Mouse (Mus musculus) adrenal gland, postnatal 4 days (tissue): Measurements from ENCODE around the gene Cd59b. TPM values are rescaled to one million over a fixed set of nuclear protein-coding genes. Genes with fewer than 3 reads are reported as not detected.
"Not testable (repeated sequence)": the region's sequence is repeated elsewhere in the genome, so short reads cannot be mapped to it uniquely, and the experiment has no call there.

Experiments used
- DNase-seq, 2 experiments: peaks; one replicate each; pipeline ENCODE4 v3.0.0; 2021 to 2022; ENCODE audit warnings: low spot score in 2 of 2, mixed read lengths in 2 of 2
- total RNA-seq, 2 experiments: library from RNA; stranded (reverse); gene quantifications; 2 replicates each; pipeline ENCODE4 v1.2.3; 2021

Cd59b gene
- total RNA-seq, 2 experiments from 2014 or later: 1.9 to 3.1 TPM

- DNase-seq: no peak
These were observed 5.5 kb upstream of the Cd59b start for GRCm38 (mm10) chr2:104064152-104064551.

- not testable (repeated sequence) for DNase-seq
These were observed 4.1 kb upstream of the Cd59b start, which contains the start of gene Gm10912 for GRCm38 (mm10) chr2:104065526-104065925. Gm10912 (plus strand) TSS chr2:104065826.

- DNase-seq: not testable (repeated sequence)
These were observed 1.2 kb upstream of the Cd59b start, which contains the start of gene Gm10799 for GRCm38 (mm10) chr2:104068450-104068849. Gm10799 (minus strand) TSS chr2:104068550.

GRCm38 (mm10) chr2:104078285-104078684 is 8.6 kb downstream of the Cd59b start:
- not testable (repeated sequence) for DNase-seq

- DNase-seq: not testable (repeated sequence)
These were observed 11.9 kb downstream of the Cd59b start for GRCm38 (mm10) chr2:104081436-104082050.

GRCm38 (mm10) chr2:104082474-104082873 is 12.8 kb downstream of the Cd59b start:
- no peak for DNase-seq

- DNase-seq: not testable (repeated sequence)
These were observed 14.4 kb downstream of the Cd59b start for GRCm38 (mm10) chr2:104084027-104084426.

- not testable (repeated sequence) for DNase-seq
These were observed 17.9 kb downstream of the Cd59b start for GRCm38 (mm10) chr2:104087562-104087961.

GRCm38 (mm10) chr2:104093305-104093704 is 23.7 kb downstream of the Cd59b start:
- no peak for DNase-seq

- DNase-seq: peak; percentile 39 to 54
These were observed 26.1 kb downstream of the Cd59b start, which contains the start of gene Cd59a for GRCm38 (mm10) chr2:104095741-104096213. Cd59a (plus strand) TSS chr2:104095801.

GRCm38 (mm10) chr2:104096256-104096655 is 26.6 kb downstream of the Cd59b start:
- DNase-seq: no peak

GRCm38 (mm10) chr2:104096796-104097195 is 27.1 kb downstream of the Cd59b start:
- not testable (repeated sequence) for DNase-seq

- not testable (repeated sequence) for DNase-seq
These were observed 27.7 kb downstream of the Cd59b start for GRCm38 (mm10) chr2:104097396-104097795.

- DNase-seq: no peak
These were observed 29.0 kb downstream of the Cd59b start for GRCm38 (mm10) chr2:104098529-104099230.

- no peak for DNase-seq
These were observed 29.6 kb downstream of the Cd59b start for GRCm38 (mm10) chr2:104099231-104099585.

- DNase-seq: no peak
These were observed 30.3 kb downstream of the Cd59b start for GRCm38 (mm10) chr2:104099946-104100345.

GRCm38 (mm10) chr2:104104800-104105199 is 35.2 kb downstream of the Cd59b start:
- no peak for DNase-seq

GRCm38 (mm10) chr2:104109021-104109420 is 39.4 kb downstream of the Cd59b start:
- not testable (repeated sequence) for DNase-seq

GRCm38 (mm10) chr2:104109528-104109927 is 39.9 kb downstream of the Cd59b start:
- no peak for DNase-seq

- no peak for DNase-seq
These were observed 40.4 kb downstream of the Cd59b start for GRCm38 (mm10) chr2:104110031-104110430.

- not testable (repeated sequence) for DNase-seq
These were observed 41.6 kb downstream of the Cd59b start for GRCm38 (mm10) chr2:104111170-104111797.

- not testable (repeated sequence) for DNase-seq
These were observed 43.9 kb downstream of the Cd59b start for GRCm38 (mm10) chr2:104113563-104113962.
